Mouse (Mus musculus): ENCODE measurements around the gene Wdr66.

The Wdr66 gene

DNA sequence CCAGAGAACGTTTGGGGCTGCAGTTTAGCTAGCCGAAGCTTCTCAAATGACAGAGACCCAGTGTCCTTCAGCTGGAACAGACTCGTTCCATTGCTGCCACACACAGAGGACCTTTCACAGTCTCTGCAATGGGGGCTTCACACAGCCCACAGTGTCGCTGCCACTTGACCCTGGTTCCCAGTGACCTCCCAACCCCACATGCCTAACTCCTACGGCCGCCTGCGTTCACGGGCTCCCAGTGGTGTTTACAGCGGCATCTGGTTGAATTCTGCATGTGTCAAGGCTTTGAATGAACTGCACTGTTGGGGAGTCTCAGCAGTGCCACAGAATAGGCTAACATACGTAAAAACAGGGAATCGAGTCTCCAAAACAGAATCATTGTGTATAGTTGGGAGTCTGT, 19.0 kb downstream of the Wdr66 start:
- no peak for DNase-seq (ENCODE audit: low read depth)

DNA sequence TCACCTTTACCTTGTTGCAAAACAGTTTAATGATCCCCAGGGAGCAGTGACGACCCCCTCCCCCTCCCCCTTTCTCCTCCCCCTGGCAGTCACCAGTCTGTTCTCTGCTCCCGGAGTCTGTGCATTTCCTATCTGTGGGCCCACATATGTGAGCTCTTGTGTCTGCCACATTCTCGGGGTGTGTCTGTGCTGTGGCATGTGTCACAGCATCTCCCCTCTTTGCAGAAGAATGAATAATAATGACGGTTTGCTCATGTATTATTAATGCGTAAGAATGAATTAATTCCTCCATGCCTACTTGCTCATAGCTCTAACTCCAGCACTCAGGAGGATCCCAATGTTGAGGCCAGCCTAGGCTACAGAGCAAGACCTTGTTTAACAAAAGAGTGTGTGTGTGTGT, 21.0 kb downstream of the Wdr66 start:
- no peak for DNase-seq (ENCODE audit: low read depth)

GRCm38 (mm10) chr5:123276636-123277341, 24.9 kb downstream of the Wdr66 start:
- DNase-seq (ENCODE audit: low read depth): no peak

GRCm38 (mm10) chr5:123277342-123277701, 25.4 kb downstream of the Wdr66 start:
- DNase-seq (ENCODE audit: low read depth): no peak

DNA sequence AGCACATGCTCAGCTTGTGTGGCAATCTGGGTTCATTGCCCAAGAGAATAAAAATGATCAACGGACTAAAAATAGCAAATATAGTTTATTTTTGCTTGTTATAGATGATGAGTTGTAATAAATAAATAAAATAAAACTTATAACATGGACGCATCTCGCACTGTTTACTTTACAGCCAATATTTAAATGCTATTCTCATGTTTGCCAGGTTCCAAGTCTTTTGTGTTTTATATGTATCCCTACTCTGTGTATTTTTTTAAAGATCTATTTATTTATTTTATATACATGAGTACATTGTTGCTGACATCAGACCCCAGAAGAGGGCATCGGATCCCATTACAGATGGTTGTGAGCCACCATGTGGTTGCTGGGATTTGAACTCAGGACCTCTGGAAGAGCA, 25.8 kb downstream of the Wdr66 start:
- DNase-seq (ENCODE audit: low read depth): no peak

DNA sequence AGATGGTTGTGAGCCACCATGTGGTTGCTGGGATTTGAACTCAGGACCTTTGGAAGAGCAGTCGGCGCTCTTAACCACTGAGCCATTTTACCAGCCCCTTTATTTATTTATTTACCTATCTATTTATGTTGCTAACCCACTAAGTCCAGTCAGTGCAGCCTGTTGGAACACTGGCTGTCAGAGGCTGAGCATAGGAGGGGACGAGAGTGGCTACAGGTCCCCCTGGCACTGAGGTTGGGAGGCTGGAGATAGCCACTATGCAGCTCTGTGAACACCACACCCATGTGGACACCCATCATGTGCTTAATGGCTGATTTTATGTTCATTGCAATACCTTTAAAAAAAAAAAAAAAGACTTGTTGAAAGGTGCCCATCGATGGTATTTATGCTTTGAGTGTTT, 27.3 kb downstream of the Wdr66 start:
- no peak for DNase-seq (ENCODE audit: low read depth)

GRCm38 (mm10) chr5:123281336-123282136, 29.6 kb downstream of the Wdr66 start:
- no peak for DNase-seq (ENCODE audit: low read depth)

GRCm38 (mm10) chr5:123285174-123285573, 33.3 kb downstream of the Wdr66 start:
- DNase-seq (ENCODE audit: low read depth): no peak

GRCm38 (mm10) chr5:123288079-123288478, 36.2 kb downstream of the Wdr66 start:
- DNase-seq (ENCODE audit: low read depth): no peak

DNA sequence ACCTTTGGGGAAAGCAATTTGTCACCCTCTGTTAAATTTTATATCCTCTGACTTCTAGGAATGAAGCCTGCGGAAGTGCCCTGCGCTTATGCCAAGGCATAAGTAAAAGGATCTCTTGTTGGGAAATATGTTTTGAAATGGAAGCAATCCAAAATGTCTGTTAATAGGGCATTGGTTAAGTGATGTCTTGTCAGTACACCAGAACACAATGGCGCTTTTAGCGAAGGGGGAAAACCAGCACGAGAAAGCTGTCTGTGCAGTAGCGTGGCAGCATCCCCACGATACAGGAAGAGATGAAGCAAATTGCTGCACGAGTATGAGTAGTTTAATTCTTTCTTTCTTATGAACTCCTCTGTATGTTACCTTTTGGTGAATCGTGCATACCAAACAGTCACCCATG, 42.8 kb downstream of the Wdr66 start:
- DNase-seq (ENCODE audit: low read depth): no peak

DNA sequence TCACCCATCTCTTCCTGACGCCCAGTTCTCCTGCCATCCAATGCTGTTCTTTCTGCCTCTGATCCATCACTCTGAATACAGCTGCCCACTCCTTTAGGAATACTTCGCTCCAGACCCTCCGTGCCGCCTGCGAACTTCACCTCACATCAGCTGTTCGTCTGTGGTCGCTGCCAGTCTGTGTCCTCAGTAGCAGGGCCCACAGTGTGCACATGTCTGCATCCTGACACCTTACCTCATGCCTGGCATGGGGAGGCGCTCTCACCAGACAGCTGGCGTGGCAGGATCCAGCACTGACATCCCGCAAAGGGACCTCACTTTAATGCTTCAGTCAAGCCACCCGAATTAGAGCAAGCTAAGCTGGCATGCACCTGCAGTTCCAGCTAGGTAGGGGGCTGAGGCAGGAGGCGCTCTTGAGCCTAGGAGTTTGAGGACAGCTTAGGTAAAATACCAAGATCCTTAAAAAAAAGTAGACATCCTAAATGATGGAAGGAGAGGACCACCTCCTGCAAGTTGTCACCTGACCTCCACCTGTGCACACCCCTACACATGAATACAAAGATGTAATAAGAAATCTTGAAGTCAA, 44.4 kb downstream of the Wdr66 start:
- no peak for DNase-seq (ENCODE audit: low read depth)

- no peak for DNase-seq (ENCODE audit: low read depth)
Measured at GRCm38 (mm10) chr5:123296972-123297754, 45.3 kb downstream of the Wdr66 start.

DNA sequence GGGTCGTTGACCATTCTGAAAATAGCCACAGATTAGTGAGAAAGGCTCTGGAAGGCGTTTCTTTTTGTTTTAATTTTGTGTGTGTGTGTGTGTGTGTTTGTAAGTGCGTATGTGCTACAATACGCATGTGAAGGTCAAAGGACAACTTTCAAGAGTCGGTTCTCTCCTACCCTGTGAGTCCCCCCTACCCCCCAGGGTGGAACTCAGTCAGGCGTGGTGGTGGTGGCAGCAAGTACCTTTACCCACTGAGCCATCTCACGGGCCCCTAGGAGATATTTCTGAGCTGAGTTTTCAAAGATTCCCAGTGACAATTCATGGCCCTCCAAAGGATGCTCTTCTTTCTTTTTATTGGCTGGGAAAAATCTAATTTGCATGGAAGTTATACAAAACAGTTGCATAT, 45.9 kb downstream of the Wdr66 start:
- DNase-seq (ENCODE audit: low read depth): no peak

GRCm38 (mm10) chr5:123298526-123298925, 46.6 kb downstream of the Wdr66 start:
- DNase-seq (ENCODE audit: low read depth): no peak

DNA sequence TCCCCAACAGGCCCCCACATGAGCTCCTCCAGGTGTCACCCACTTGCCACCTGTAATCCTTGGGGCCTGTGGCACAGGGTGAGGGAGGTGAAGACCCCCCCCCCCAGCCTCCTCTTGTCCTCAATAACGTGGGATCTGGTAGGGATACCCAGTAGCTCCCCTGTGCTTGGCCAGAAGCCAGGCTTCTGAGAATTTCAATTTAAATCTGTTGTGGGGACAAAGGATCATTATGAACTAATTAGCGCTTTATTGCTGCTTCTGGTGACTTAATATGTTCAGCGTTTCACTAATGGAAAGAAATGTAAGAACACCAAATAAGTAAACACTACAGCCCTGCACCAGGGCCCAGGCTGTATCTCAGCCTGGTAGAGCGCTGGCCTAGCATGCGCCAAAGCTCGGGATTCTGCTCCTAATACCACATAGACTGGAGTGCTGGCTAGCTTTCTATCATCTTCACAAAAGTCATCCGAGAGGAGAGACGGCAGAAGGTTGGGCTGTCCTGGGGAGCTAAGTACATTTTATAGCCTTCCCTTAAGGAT, 48.7 kb downstream of the Wdr66 start:
- no peak for DNase-seq (ENCODE audit: low read depth)

DNA sequence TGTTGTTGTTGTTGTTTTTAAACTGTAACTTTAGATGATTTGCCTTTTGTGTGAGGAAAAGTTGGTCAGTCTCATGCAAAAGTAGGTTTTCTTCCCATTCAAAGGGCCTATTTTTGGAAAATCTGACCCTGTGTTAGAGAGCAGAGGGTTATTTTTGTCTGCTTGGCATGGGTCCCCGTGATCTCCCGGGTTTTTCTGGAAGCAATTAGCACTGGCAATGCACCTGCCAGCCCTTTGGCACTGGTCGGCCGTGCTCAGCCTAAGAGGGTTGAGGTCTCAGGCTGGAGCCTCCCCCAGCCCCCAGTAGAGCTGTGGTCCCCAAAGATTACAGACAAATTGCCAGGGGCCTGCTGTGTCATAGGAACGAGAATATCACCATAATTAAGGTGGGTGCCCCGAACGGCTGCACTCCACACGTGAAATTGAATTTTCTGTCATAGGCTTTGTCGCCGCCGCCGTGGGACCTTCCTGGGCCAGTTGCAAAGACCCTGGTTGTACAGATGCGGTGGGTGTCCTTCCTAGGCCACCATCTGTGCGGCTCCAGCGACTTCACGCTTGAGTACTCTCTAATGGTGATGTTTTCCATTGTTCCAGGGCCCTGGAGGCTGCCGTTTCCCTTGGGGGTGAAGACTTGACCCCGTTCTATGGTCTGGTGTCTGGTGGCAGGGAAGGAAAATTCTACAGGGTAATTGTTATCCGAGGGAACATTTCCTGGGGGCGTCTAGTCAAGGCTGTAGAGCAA, 50.0 kb downstream of the Wdr66 start:
- DNase-seq (ENCODE audit: low read depth): no peak

DNA sequence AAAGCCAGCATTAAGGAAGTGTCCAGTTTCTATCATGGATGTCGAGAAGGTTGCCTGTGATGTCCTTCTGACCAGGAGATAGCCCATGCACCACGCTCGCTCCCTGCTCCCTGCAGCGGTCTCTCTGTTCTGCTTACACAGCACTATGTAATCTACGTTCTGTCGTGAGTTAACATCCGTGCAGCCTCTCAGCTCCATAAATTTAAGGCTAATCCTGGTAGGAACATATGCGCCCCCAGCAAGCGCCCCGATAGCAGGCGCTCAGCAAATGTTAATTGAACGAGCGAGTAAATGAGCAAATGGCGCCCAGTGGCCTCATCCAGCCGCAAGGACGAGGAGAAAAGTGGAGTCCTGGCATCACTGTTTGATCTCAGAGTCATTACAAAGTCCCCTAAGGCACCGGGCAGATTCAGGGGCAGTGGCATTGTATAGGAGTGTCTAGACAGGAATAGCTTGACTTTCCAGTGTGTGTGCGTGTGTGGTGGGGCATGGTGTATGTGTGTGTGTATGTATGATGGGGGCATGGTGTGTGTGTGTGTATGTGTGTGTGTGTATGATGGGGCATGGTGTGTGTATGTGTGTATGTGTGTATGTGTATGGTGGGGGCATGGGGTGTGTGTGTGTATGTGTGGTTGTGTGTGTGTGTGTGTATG, 55.9 kb downstream of the Wdr66 start:
- DNase-seq (ENCODE audit: low read depth): no peak

DNA sequence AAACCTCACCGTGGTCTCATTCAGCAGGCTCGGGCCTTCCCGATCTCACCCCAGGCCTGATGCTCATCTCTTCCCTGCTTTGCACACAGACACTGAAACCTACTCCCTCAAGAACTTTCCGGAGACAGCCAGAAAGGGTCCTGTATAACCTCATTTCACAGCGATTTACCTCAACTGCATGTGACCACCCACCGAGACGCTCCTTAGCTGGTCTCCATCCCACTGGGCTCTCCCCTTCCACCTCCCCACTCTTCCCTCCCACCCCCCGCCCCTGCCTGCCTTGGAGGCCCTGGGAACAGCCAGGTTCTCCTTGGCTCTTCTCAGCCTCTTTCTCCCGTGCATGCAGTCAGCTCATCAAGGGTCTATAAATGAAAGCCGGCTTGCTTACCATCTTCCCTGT, 57.9 kb downstream of the Wdr66 start:
- DNase-seq (ENCODE audit: low read depth): no peak

GRCm38 (mm10) chr5:123310221-123310620, 58.3 kb downstream of the Wdr66 start:
- DNase-seq (ENCODE audit: low read depth): no peak

DNA sequence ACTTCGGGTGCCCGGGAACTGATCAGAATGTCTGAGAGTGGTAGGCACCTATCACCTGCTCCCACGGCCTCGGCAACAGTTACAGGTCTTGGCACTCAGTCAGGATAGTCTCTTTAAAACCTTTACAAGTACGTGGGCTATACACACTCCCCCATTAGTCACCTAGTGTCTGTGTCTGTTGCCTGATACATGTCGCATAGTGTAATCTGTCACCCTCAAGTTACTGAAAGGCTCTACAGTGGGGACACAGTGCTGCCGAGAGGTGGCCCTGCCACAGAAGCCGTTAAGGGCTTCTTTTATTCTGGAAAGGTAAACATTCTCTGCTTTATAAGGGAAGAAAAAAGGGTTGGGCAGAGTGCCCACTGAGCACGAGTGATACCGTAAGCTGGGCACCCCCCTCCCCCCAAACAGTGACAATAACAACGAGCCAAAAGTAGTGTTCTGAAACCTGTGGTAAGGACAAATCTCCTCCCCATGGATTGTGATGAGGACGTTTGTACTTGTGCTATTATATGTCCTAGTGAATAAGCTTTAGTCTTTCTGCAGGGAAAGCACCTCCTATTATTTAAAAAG, 61.2 kb downstream of the Wdr66 start:
- no peak for DNase-seq (ENCODE audit: low read depth)

Measured in c-Kit-positive CD71-negative TER-119-negative erythroid progenitor cells, embryonic 14.5 days (primary cell).